Mouse (Mus musculus) urinary bladder, adult 18-20 months (tissue): ENCODE measurements around the gene Mnx1.
A peak's percentile ranks its signal among the peaks of the same experiment; 100 is the strongest.
"Not testable (repeated sequence)": the region's sequence is repeated elsewhere in the genome, so short reads cannot be mapped to it uniquely, and the experiment has no call there.

Experiments used
- DNase-seq, 2 experiments: peaks; one replicate each; pipeline ENCODE4 v3.0.0; 2022; ENCODE audit warnings: low spot score in 2 of 2, mixed read lengths in 2 of 2

Mnx1 gene

GRCm38 (mm10) chr5:29469501-29469900, 8.8 kb downstream of the Mnx1 start:
- DNase-seq, result no peak

DNA sequence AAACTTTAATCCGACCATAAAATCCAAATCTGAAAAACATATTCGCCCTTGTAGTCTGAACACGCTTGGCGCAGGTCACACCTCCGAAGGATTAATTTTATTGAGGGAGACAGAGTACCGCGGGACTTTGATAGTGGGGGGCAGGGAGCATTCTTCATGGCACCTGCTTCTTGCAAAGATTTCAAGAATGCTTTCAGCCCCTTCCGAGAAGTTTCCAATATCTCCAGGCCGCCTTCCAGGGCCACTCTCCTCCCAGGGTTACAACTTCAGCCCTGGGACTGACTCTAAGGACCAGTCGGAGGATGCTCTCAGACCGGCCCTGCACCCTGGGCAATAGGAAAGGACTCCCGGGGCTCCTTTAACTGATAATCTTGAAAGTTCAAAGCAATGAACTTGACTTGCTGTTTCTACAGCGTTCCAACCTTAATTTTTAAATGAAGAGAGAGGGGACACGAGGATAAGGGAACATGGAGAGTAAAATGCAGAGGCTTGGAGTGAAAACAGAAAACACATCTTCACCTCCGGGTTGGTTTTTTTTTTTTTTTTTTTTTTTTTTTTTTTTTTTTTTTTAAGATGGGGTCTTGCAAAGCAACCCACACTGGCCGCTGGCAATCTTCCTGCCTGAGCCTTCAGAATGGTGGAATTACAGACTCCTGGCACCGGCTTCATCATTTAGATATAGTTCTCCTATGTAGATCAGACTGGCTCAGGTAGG, 9.8 kb downstream of the Mnx1 start:
- DNase-seq, result no peak

GRCm38 (mm10) chr5:29467489-29468350, 10.6 kb downstream of the Mnx1 start:
- peak in 1 of 2 experiments; percentile 35 for DNase-seq

- no peak for DNase-seq
Observed at GRCm38 (mm10) chr5:29462943-29463686, 15.2 kb downstream of the Mnx1 start.

DNA sequence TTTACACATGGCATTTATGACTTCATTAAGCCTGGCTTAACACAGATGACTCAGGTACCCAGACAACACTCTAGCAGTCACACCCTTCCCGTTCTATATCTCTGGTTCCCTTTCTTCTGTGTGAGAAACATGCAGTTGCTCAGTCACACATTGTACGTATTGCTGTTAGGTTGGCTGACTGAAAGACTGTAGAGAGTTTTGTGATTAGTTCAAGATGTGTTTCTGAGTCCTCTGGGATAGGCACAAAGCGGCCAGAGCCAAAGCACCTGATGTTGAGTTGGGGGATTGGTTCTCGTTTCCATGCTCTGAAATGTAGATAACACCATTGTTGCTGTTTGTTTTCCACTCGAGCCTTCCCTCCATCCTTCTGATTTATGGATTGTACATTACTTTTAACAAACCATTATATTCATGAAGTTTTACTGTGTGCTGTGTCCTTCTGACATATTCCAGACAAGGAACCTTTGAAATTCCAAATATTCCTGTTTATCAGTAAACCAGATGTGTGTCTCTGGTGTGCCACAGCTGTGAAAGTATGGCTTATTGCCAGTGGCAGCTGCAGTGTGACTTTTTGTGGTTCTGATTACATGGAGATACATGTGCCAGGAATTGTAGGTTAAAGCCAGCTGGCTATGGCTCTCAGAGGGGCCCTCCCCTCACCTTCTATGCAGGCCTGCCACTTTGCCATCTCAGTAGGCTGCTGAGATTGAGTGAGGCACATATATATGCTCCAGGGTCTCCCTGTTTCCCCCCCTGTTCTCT, 21.2 kb downstream of the Mnx1 start:
- no peak for DNase-seq

DNA sequence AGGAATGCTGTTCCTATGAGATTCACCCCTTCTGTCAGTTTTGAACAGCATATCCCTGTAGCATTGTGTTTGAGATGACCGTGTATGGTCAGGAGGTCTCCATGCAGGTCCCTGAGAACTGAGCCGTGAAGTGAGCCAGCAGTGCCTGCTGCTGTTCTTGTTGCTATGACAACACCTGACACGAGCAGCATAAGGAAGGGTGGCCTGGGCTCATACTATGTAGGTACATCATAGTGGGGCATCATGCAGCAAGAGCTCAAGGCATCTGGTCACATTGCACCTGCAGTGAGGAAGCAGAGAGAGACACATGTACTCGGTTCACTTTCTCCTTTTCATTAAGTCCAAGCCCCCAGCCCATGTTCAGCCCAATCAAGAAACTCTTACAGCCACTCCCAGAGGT, 25.9 kb downstream of the Mnx1 start:
- DNase-seq, result no peak

DNA sequence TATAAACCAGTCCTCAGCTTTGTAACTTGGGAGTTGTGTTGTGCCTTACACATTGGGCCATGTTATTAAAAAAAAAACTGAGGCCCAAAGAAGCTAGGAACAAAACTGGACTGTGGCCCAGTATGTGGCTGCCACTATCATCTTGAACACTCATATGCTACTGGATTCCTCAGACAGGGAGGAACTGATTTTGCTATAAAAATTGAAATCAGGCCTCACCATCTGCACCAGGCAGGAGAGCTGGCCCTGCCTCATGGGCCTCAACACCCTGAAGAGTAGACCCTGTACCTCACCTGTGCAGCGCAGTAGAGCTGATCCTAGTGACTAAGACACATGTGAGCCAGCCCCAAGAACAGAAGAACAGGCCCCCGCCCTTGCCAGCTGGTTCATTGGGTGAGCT, 33.0 kb downstream of the Mnx1 start:
- DNase-seq, result no peak

GRCm38 (mm10) chr5:29436728-29437127, 41.5 kb downstream of the Mnx1 start:
- DNase-seq, result not testable (repeated sequence)

- no peak for DNase-seq
Observed at GRCm38 (mm10) chr5:29435491-29435890, 42.8 kb downstream of the Mnx1 start.

- no peak for DNase-seq
Observed at GRCm38 (mm10) chr5:29434872-29435358, 43.4 kb downstream of the Mnx1 start.

GRCm38 (mm10) chr5:29434228-29434871, 43.9 kb downstream of the Mnx1 start, which contains the start of gene Nom1:
TSS of gene Nom1 (plus strand) at chr5:29434664.
- peak; percentile 82 to 91 for DNase-seq

- DNase-seq, result not testable (repeated sequence)
Observed at GRCm38 (mm10) chr5:29423330-29423729, 54.9 kb downstream of the Mnx1 start.
